Mouse (Mus musculus) cortical plate, adult 2 months (tissue): Measurements from ENCODE around the gene Gm17334. TPM values are rescaled to one million over a fixed set of nuclear protein-coding genes. Genes with fewer than 3 reads are reported as not detected.

Experiments
- H3K27ac ChIP-seq: fragments of 200-500 bp; 2 replicates; pipeline ENCODE4 v1.5.1; 2012; ENCODE audit warnings: low read length, control low read depth, inconsistent platforms; ENCODE audit not compliant: insufficient read depth
- H3K4me1 ChIP-seq: fragments of 200-500 bp; 2 replicates; pipeline ENCODE4 v1.6.1; 2011; ENCODE audit warnings: low read length; ENCODE audit not compliant: control insufficient read depth, insufficient read depth
- H3K4me3 ChIP-seq: fragments of 200-500 bp; 2 replicates; pipeline ENCODE4 v1.5.1; 2011; ENCODE audit warnings: mild to moderate bottlenecking, low read length, control low read depth; ENCODE audit not compliant: insufficient read depth
- CTCF ChIP-seq: fragments of 200-500 bp; IDR thresholded peaks from 2 replicates; pipeline ENCODE4 v1.5.1; 2011; ENCODE audit warnings: mild to moderate bottlenecking, control low read depth, low read length; ENCODE audit not compliant: insufficient read depth; ENCODE audit errors: extremely low read depth
- POLR2A ChIP-seq: fragments of 200-500 bp; IDR thresholded peaks from 2 replicates; pipeline ENCODE4 v1.6.1; 2011; ENCODE audit warnings: mild to moderate bottlenecking, low read length, control low read depth; ENCODE audit not compliant: insufficient read depth; ENCODE audit errors: extremely low read depth
- polyA plus RNA-seq: library from polyadenylated mRNA; depleted of rRNA; stranded (reverse); fragments of >200 nt; gene quantifications from 2 replicates; pipeline ENCODE4 v1.2.3, GENCODE M21; 2012; rRNA removed

The Gm17334 gene
- polyA plus RNA-seq: 1.4 and 2.3 TPM in 2 replicates

GRCm38 (mm10) chr11:53773087-53773486, at the start of gene Gm17334:
Gene Gm17334, minus strand, starts transcription at chr11:53773187.
- no peaks in the 10 kb centered on the region for H3K4me1 ChIP-seq
- H3K4me3 ChIP-seq: no peak within 1 kb of the TSS
- no peak within 1 kb of the TSS for H3K27ac ChIP-seq
- TF ChIP-seq CTCF (no peak), POLR2A (no peak)

DNA sequence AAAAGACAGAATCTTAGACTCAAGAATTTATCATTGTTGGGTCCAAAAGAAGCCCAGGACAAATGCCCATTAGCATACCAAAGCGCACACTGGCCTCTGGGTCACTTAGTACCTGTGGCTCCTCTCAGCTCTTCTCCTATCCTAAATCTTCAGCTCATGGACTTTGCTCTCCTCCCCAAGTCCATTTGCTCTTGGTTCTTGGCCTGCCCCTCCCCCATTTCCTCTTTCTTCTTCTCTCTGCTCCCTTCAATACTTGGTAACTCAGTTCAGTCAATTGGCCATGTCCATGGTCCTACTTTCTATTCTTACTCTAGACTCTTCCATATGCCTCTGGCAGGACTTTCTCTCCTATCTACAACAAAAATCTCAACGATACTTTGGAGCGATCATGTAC, 49.0 kb upstream of the Gm17334 start:
- H3K4me1 ChIP-seq: no peaks in the 10 kb centered on the region
- H3K4me3 ChIP-seq: no peak overlapping the region
- no peak overlapping the region for H3K27ac ChIP-seq
- no peak for TF ChIP-seq POLR2A
- TF ChIP-seq CTCF: no peak

GRCm38 (mm10) chr11:53821230-53821944, 48.4 kb upstream of the Gm17334 start:
- TF ChIP-seq CTCF: no peak
- no peak for TF ChIP-seq POLR2A
- no peak overlapping the region for H3K27ac ChIP-seq
- no peak overlapping the region for H3K4me3 ChIP-seq
- H3K4me1 ChIP-seq: no peaks in the 10 kb centered on the region

DNA sequence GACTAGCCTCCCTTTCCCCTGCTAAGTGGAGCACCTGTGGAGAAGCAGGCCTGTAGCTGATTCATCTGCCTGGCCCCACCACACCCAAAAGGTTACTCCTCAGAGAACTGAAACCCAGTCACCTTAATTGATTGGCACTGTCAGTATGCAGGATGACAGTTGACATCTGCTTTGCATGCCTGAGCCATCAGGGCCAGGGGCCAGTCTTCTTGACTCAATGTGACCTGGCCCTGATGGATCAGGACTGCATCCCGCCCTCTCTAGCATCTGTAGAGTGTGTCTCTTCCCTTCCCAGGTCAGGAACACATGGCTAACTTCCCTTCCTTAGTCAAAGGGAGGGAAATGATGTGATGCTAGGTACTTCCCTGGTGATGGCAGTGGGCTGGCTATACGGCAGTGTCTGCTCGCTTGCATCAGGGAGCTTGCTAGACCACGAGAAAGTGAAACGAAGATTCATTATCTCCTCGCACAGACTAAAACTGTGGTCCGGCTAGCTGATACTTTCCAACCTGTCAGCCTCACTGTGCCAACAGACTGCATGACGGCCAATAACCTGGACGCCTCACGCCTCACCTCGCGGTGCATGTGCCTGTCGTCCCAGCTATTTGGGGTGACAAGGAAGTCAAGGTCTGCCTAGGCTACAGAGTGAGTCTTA, 47.7 kb upstream of the Gm17334 start:
- Histone ChIP-seq H3K4me3 (no peak overlapping the region), H3K4me1 (no peaks in the 10 kb centered on the region), H3K27ac (no peak overlapping the region)
- TF ChIP-seq CTCF (no peak), POLR2A (no peak)

- H3K4me1 ChIP-seq: no peaks in the 10 kb centered on the region
- no peak overlapping the region for H3K27ac ChIP-seq
- TF ChIP-seq POLR2A (no peak), CTCF (no peak)
- no peak overlapping the region for H3K4me3 ChIP-seq
These were observed 46.5 kb upstream of the Gm17334 start for GRCm38 (mm10) chr11:53819511-53819910.

- H3K4me1 ChIP-seq: no peaks in the 10 kb centered on the region
- H3K4me3 ChIP-seq: no peak overlapping the region
- no peak for TF ChIP-seq CTCF
- no peak for TF ChIP-seq POLR2A
- H3K27ac ChIP-seq: no peak overlapping the region
These were observed 45.8 kb upstream of the Gm17334 start for GRCm38 (mm10) chr11:53818794-53819193.

GRCm38 (mm10) chr11:53816841-53817375, 43.9 kb upstream of the Gm17334 start:
- H3K27ac ChIP-seq: no peak overlapping the region
- TF ChIP-seq POLR2A: no peak
- no peak for TF ChIP-seq CTCF

DNA sequence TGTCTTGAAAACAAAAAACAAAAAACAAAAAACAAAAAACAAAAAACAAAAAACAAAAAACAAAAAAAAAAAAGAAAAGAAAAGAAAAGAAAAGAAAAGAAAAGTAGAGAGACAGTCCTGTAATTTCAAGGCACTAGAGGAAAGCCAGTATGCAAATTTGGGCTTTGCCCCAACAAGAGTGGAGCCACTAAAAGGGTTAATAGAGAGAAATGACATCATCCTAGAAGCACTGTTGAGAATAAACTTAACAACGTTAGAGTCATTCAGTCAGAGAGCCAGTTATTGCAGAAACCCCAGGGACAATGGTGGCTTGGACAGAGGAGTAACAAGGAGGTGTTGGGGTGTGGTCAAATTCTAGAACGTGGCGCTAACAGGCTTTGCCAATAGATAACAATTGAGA, 41.8 kb upstream of the Gm17334 start:
- H3K27ac ChIP-seq: no peak overlapping the region
- no peak for TF ChIP-seq CTCF
- TF ChIP-seq POLR2A: no peak
- no peak overlapping the region for H3K4me3 ChIP-seq
- no peaks in the 10 kb centered on the region for H3K4me1 ChIP-seq

More at GRCm38 (mm10) chr11:53816841-53817375, 43.9 kb upstream of the Gm17334 start:
- Histone ChIP-seq H3K4me3 (no peak overlapping the region), H3K4me1 (no peaks in the 10 kb centered on the region)

DNA sequence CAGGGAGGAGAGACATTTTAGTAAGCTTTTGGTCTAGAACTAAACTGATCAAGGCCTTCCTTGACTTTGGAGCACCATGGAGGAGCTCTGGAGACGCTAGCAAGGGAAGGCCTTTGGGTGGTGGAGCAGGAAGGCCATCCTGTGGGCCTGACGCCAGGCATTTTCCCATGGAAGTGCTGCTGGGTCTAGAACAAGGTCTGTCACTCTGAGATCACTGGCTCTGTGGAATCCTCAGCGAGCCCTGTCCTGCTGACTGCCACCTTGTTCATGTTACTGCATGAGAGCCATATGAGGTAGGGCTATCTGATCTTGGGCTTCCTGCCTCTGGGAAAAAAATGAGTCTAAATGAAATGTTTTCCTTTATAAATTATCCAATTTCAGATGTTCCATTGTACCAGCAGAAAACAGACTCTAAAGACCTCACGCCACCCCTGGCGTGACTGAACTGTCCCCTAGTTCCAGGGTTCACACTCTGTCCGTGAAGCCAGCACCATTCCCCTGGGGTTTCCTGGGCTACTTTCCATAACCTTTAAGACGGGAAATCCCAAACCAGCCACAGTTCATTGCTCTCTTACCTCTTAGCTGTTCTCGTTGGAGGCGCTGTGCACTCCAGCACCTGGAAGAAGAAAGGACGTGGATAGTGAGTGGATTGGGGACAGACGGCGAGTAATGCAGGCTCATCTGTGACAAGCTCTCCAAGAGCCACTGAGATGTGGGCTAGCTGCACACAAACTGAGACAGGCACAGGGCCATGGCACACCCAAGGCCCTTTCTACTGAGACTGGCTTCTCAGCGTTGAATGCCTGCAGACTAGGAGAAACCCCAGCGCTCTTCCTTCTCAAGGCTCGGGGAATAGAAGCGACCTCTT, 40.2 kb upstream of the Gm17334 start:
- TF ChIP-seq CTCF (no peak), POLR2A (no peak)
- H3K4me1 ChIP-seq: no peaks in the 10 kb centered on the region

More for the DNA sequence above, 40.2 kb upstream of the Gm17334 start:
- Histone ChIP-seq H3K27ac (no peak overlapping the region), H3K4me3 (no peak overlapping the region)
